ENCODE assay signal across 13 mouse cellular contexts in the genomic region with DNA sequence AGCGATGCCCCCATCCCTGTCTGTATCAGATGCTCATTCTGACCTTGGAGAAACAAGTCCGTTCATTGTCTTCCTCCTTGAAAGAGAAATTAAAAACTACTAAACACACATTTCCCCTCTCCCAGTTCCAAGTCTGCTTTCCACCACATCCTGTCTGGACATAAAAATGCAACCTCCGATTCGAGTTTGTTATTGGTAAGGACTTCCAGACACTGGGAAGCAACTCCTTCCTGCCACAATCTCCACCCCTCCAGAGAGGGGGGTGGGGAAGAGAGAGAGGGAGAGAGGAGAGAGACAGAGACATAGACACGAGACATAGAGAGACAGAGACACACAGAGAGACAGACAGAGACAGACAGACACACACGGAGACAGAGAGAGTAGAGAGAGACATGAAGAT. TPM values are rescaled to one million over a fixed set of nuclear protein-coding genes. Genes with fewer than 3 reads are reported as not detected.
A peak's percentile ranks its signal among the peaks of the same experiment; 100 is the strongest.
DNase-seq lines count a peak whose midpoint lies in the region; ATAC-seq and TF ChIP-seq lines count a peak whose summit lies in the region.
"Had no signal": no experiment of that assay in that cellular context is flagged by ENCODE, and none has a peak within 500 bp of the region (broad histone marks: within the 10 kb centered on the region; RNA-seq: fewer than 3 reads in every experiment).

No protein-coding gene starts in this region.

- H3K36me3 ChIP-seq in heart, postnatal 0 days (replicated peaks; ENCODE audit: control insufficient read depth, insufficient read depth, low read length), result no peaks in the 10 kb centered on the region
- H3K36me3 ChIP-seq in stomach, embryonic 16.5 days (ENCODE audit: control insufficient read depth, insufficient read depth, low read length), result no peaks in the 10 kb centered on the region
- no peaks in the 10 kb centered on the region for H3K36me3 ChIP-seq in stomach, postnatal 0 days (ENCODE audit: control insufficient read depth, insufficient read depth, low read length)
- H3K36me3 ChIP-seq in lung, embryonic 16.5 days (ENCODE audit: control insufficient read depth, insufficient read depth, low read length), result no peaks in the 10 kb centered on the region
- H3K36me3 ChIP-seq: liver, embryonic 13.5 days had no signal

- no peaks in the 10 kb centered on the region for H3K27me3 ChIP-seq in heart, postnatal 0 days (ENCODE audit: control insufficient read depth, insufficient read depth, low read length)
- no peaks in the 10 kb centered on the region for H3K27me3 ChIP-seq in stomach, embryonic 16.5 days (ENCODE audit: control insufficient read depth, insufficient read depth, low read length)
- H3K27me3 ChIP-seq in stomach, postnatal 0 days (ENCODE audit: control insufficient read depth, insufficient read depth, low read length), result no peaks in the 10 kb centered on the region
- no peaks in the 10 kb centered on the region for H3K27me3 ChIP-seq in lung, embryonic 16.5 days (ENCODE audit: control insufficient read depth, insufficient read depth, low read depth, low read length)
- H3K27me3 ChIP-seq: liver, embryonic 13.5 days had no signal

- no peak overlapping the region for H3K9ac ChIP-seq in heart, postnatal 0 days (replicated peaks; ENCODE audit: low read depth, low read length)
- no peak overlapping the region; the same call in 1 of the 2 replicates for H3K9ac ChIP-seq in stomach, embryonic 16.5 days (ENCODE audit: low read length)
- no peak overlapping the region for H3K9ac ChIP-seq in stomach, postnatal 0 days (ENCODE audit: low read length)
- no peak overlapping the region for H3K9ac ChIP-seq in lung, embryonic 16.5 days (ENCODE audit: low read length)
- H3K9ac ChIP-seq: forebrain, embryonic 13.5 days; liver, embryonic 13.5 days had no signal

- no peak for TF ChIP-seq EP300 in heart, postnatal 0 days (IDR thresholded peaks at IDR 0.05; ENCODE audit: low read depth)
- no peak for TF ChIP-seq EP300 in stomach, postnatal 0 days (optimal IDR thresholded peaks at IDR 0.05)

- 0 out of 2 replicates have a peak overlapping the region, but pooled peaks have one; percentile 0 for H3K4me2 ChIP-seq in heart, postnatal 0 days (ENCODE audit: low read depth, low read length)
- H3K4me2 ChIP-seq in stomach, embryonic 16.5 days (ENCODE audit: low read depth, low read length), result no peak overlapping the region
- H3K4me2 ChIP-seq in stomach, postnatal 0 days (replicated peaks; ENCODE audit: low read depth), result no peak overlapping the region
- H3K4me2 ChIP-seq in lung, embryonic 16.5 days (ENCODE audit: low read depth, low read length), result no peak overlapping the region
- H3K4me2 ChIP-seq: forebrain, embryonic 13.5 days; liver, embryonic 13.5 days had no signal

- no peak for DNase-seq in heart, postnatal 0 days (ENCODE audit: low spot score)
- DNase-seq in heart, adult 8-10 months (ENCODE audit: low spot score), result no peak
- no peak for DNase-seq in stomach, postnatal 0 days (ENCODE audit: low spot score)
- no peak for DNase-seq in cerebellum, postnatal 10 days
- no peak for DNase-seq in thymus, postnatal 36 days
- DNase-seq: adrenal gland, adult 2 months; cerebellum, adult 18-20 months; liver, embryonic 13.5 days had no signal

- no peaks in the 10 kb centered on the region for H3K9me3 ChIP-seq in heart, postnatal 0 days (replicated peaks; ENCODE audit: control insufficient read depth, low read length)
- H3K9me3 ChIP-seq in stomach, embryonic 16.5 days (replicated peaks; ENCODE audit: control insufficient read depth, low read length), result no peaks in the 10 kb centered on the region
- no peaks in the 10 kb centered on the region for H3K9me3 ChIP-seq in stomach, postnatal 0 days (ENCODE audit: control insufficient read depth, low read length)
- no peaks in the 10 kb centered on the region for H3K9me3 ChIP-seq in lung, embryonic 16.5 days (ENCODE audit: control insufficient read depth, low read length)
- H3K9me3 ChIP-seq: forebrain, embryonic 13.5 days; liver, embryonic 13.5 days had no signal

- H3K4me1 ChIP-seq in heart, postnatal 0 days (ENCODE audit: control insufficient read depth, insufficient read depth), result no peaks in the 10 kb centered on the region
- no peaks in the 10 kb centered on the region for H3K4me1 ChIP-seq in stomach, embryonic 16.5 days (ENCODE audit: control insufficient read depth, insufficient read depth, low read length)
- H3K4me1 ChIP-seq in stomach, postnatal 0 days (replicated peaks; ENCODE audit: control insufficient read depth, insufficient read depth), result no peaks in the 10 kb centered on the region
- no peaks in the 10 kb centered on the region for H3K4me1 ChIP-seq in lung, embryonic 16.5 days (replicated peaks; ENCODE audit: control insufficient read depth, insufficient read depth, low read length)
- H3K4me1 ChIP-seq: forebrain, embryonic 13.5 days; liver, embryonic 13.5 days had no signal

- ATAC-seq in heart, postnatal 0 days (ENCODE audit: insufficient read depth, low read depth), result 0 out of 2 replicates have a peak, but pooled peaks have one; percentile 15
- ATAC-seq in stomach, embryonic 16.5 days (ENCODE audit: insufficient read depth, low FRiP score), result no peak
- no peak for ATAC-seq in stomach, postnatal 0 days (ENCODE audit: low FRiP score, low TSS enrichment)
- peak; percentile 49 for ATAC-seq in lung, embryonic 16.5 days (ENCODE audit: low read depth)
- ATAC-seq: CD4-positive, CD25-positive, alpha-beta regulatory T cell, adult 4 months; forebrain, embryonic 13.5 days; hindbrain, embryonic 16.5 days had no signal

- WGBS in heart, postnatal 0 days, result 40% methylated on average over 6 of the region's 6 CpGs
- 55% methylated on average over 6 of the region's 6 CpGs for WGBS in stomach, embryonic 16.5 days
- WGBS in stomach, postnatal 0 days, result 52% methylated on average over 6 of the region's 6 CpGs
- WGBS in lung, embryonic 16.5 days, result 45% methylated on average over 6 of the region's 6 CpGs

- H3K4me3 ChIP-seq in heart, postnatal 0 days (ENCODE audit: low read depth, low read length), result no peak overlapping the region
- no peak overlapping the region for H3K4me3 ChIP-seq in stomach, embryonic 16.5 days (replicated peaks; ENCODE audit: low read length)
- H3K4me3 ChIP-seq in stomach, postnatal 0 days (ENCODE audit: low read depth, low read length), result no peak overlapping the region
- no peak overlapping the region for H3K4me3 ChIP-seq in lung, embryonic 16.5 days (ENCODE audit: low read length)
- H3K4me3 ChIP-seq: forebrain, embryonic 13.5 days; liver, embryonic 13.5 days had no signal

- H3K27ac ChIP-seq in heart, postnatal 0 days (ENCODE audit: low read depth), result peak overlapping the region; percentile 3; the same call in 1 of the 2 replicates
- peak overlapping the region; percentile 27; the same call in 1 of the 2 replicates for H3K27ac ChIP-seq in stomach, embryonic 16.5 days (ENCODE audit: low read length)
- no peak overlapping the region for H3K27ac ChIP-seq in stomach, postnatal 0 days (replicated peaks)
- H3K27ac ChIP-seq in lung, embryonic 16.5 days (ENCODE audit: low read length), result no peak overlapping the region; the same call in 1 of the 2 replicates
- H3K27ac ChIP-seq: forebrain, embryonic 13.5 days; liver, embryonic 13.5 days had no signal

- no peak for TF ChIP-seq CTCF in heart, postnatal 0 days (IDR thresholded peaks at IDR 0.05; ENCODE audit: low read depth)
- no peak for TF ChIP-seq CTCF in stomach, postnatal 0 days (IDR thresholded peaks at IDR 0.05; ENCODE audit: low read depth)

RNA-seq across cellular contexts. Expression of gene Nrbf2, which starts 27.4 kb away (rescaled TPM):
- 11.8 and 12.5 TPM in 2 replicates for total RNA-seq in heart, postnatal 0 days (2014; rRNA removed; ENCODE audit: low replicate concordance)
- polyA plus RNA-seq in heart, postnatal 0 days (2015; fragmentation: Nextera tagmentation; extraction: Ambion mirVana), result 24.3 and 27.4 TPM in 2 replicates
- total RNA-seq in heart, adult 8-10 months (2022), result 1 to 10 TPM; 6.8 to 9.4 (median 7.0) TPM
- polyA plus RNA-seq in stomach, embryonic 16.5 days (2015; fragmentation: Nextera tagmentation; extraction: Ambion mirVana), result 35.7 and 37.6 TPM in 2 replicates
- polyA plus RNA-seq in stomach, postnatal 0 days (2015; fragmentation: Nextera tagmentation; extraction: Ambion mirVana), result 34.6 and 35.5 TPM in 2 replicates
- polyA plus RNA-seq in lung, embryonic 16.5 days (2015; fragmentation: Nextera tagmentation; extraction: Ambion mirVana), result 36.8 and 39.5 TPM in 2 replicates

Comparison
In these comparisons a context has a peak if more than half of its experiments do, and no peak if none do; other contexts are left out.
1. H3K27ac ChIP-seq: peak in heart, postnatal 0 days (single experiment) and stomach, embryonic 16.5 days (single experiment); none in stomach, postnatal 0 days (single experiment) and lung, embryonic 16.5 days (single experiment).
2. ATAC-seq: peak in heart, postnatal 0 days (single experiment) and lung, embryonic 16.5 days (single experiment); none in stomach, embryonic 16.5 days (single experiment) and stomach, postnatal 0 days (single experiment).